Mouse (Mus musculus) kidney, embryonic 14.5 days (tissue): Measurements from ENCODE around the gene Ssbp2. TPM values are rescaled to one million over a fixed set of nuclear protein-coding genes. Genes with fewer than 3 reads are reported as not detected.

Experiments used
- ATAC-seq: fragments of 200-750 bp; cut with Nextera tagmentation; 2 replicates; pipeline ENCODE4 v1.8.0; 2017; ENCODE audit warnings: moderate number of reproducible peaks, mild to moderate bottlenecking, moderate TSS enrichment, moderate library complexity; ENCODE audit not compliant: low FRiP score, low TSS enrichment
- H3K27ac ChIP-seq: fragments of 300-500 bp; sonication (generic); 2 replicates; pipeline ENCODE4 v1.5.1; 2014; ENCODE audit warnings: low read depth, mild to moderate bottlenecking, low read length, moderate library complexity, mixed read lengths
- H3K27me3 ChIP-seq: fragments of 300-500 bp; sonication (generic); 2 replicates; pipeline ENCODE4 v1.6.1; 2014; ENCODE audit warnings: mild to moderate bottlenecking, low read length; ENCODE audit not compliant: control insufficient read depth, insufficient read depth
- H3K36me3 ChIP-seq: fragments of 300-500 bp; sonication (generic); 2 replicates; pipeline ENCODE4 v1.6.1; 2014; ENCODE audit warnings: low read length, mixed read lengths; ENCODE audit not compliant: control insufficient read depth, insufficient read depth
- H3K4me1 ChIP-seq: fragments of 300-500 bp; sonication (generic); 2 replicates; pipeline ENCODE4 v1.6.1; 2014; ENCODE audit warnings: low read length, mixed read lengths; ENCODE audit not compliant: control insufficient read depth, insufficient read depth
- H3K4me2 ChIP-seq: fragments of 300-500 bp; sonication (generic); replicated peaks from 2 replicates; pipeline ENCODE4 v1.6.1; 2014; ENCODE audit warnings: low read depth, mild to moderate bottlenecking, low read length
- H3K4me3 ChIP-seq: fragments of 300-500 bp; sonication (generic); 2 replicates; pipeline ENCODE4 v1.5.1; 2014; ENCODE audit warnings: mild to moderate bottlenecking, low read length
- H3K9ac ChIP-seq: fragments of 300-500 bp; sonication (generic); 2 replicates; pipeline ENCODE4 v1.6.1; 2014; ENCODE audit warnings: low read depth, mild to moderate bottlenecking, low read length, moderate library complexity
- H3K9me3 ChIP-seq: fragments of 300-500 bp; sonication (generic); 2 replicates; pipeline ENCODE4 v1.6.1; 2016; ENCODE audit warnings: low read length; ENCODE audit not compliant: control insufficient read depth
- WGBS: fragments of 180-500 bp; shearing (Covaris S2); extraction: QIAGEN DNeasy Blood & Tissue Kit; methylation state at CpG from one replicate; pipeline ENCODE4 v1.1.7; 2014; 5-methylcytosine and 5-hydroxymethylcytosine counted together
- polyA plus RNA-seq: library from polyadenylated mRNA; unstranded; fragments of >200 nt; fragmentation: Nextera tagmentation; extraction: Ambion mirVana; gene quantifications from 2 replicates; pipeline ENCODE4 v1.2.1, GENCODE M21; 2014

Ssbp2 gene
- polyA plus RNA-seq: 132 and 140 TPM in 2 replicates

- H3K4me3 ChIP-seq: peak within 1 kb of the TSS; percentile 93
- ATAC-seq: peak; percentile 67
- H3K4me2 ChIP-seq: peak within 1 kb of the TSS; percentile 79
- H3K27me3 ChIP-seq: no peaks in the 10 kb centered on the region
- H3K9ac ChIP-seq: peak within 1 kb of the TSS; percentile 96
- WGBS: 8% methylated on average over 28 of the region's 29 CpGs
- no peaks in the 10 kb centered on the region for H3K9me3 ChIP-seq
- H3K27ac ChIP-seq: peak within 1 kb of the TSS; percentile 94
- H3K4me1 ChIP-seq: peaks cover 9% of the 10 kb centered on the region; the same call in 1 of the 2 replicates
- H3K36me3 ChIP-seq: no peaks in the 10 kb centered on the region
These were observed at the start of gene Ssbp2 for GRCm38 (mm10) chr13:91459896-91460620. Ssbp2 (plus strand) TSS chr13:91460283.

GRCm38 (mm10) chr13:91413752-91414503 lies 46.2 kb upstream of the Ssbp2 start:
- H3K36me3 ChIP-seq: no peaks in the 10 kb centered on the region
- no peaks in the 10 kb centered on the region for H3K4me1 ChIP-seq
- no peaks in the 10 kb centered on the region for H3K9me3 ChIP-seq
- H3K4me3 ChIP-seq: no peak overlapping the region
- no peak overlapping the region for H3K27ac ChIP-seq
- ATAC-seq: no peak
- no peak overlapping the region for H3K9ac ChIP-seq
- 91% methylated on average over 5 of the region's 5 CpGs for WGBS
- H3K27me3 ChIP-seq: no peaks in the 10 kb centered on the region
- H3K4me2 ChIP-seq: no peak overlapping the region

GRCm38 (mm10) chr13:91415896-91416295 lies 44.2 kb upstream of the Ssbp2 start:
- H3K4me1 ChIP-seq: no peaks in the 10 kb centered on the region
- H3K9ac ChIP-seq: no peak overlapping the region
- no peak overlapping the region for H3K27ac ChIP-seq
- no peak overlapping the region for H3K4me3 ChIP-seq
- no peaks in the 10 kb centered on the region for H3K36me3 ChIP-seq
- no peaks in the 10 kb centered on the region for H3K9me3 ChIP-seq
- WGBS: 80% methylated on average over 4 of the region's 4 CpGs
- H3K27me3 ChIP-seq: no peaks in the 10 kb centered on the region
- no peak overlapping the region for H3K4me2 ChIP-seq
- no peak for ATAC-seq

GRCm38 (mm10) chr13:91416698-91417097 lies 43.4 kb upstream of the Ssbp2 start:
- Histone ChIP-seq H3K4me1 (peaks cover 5% of the 10 kb centered on the region; the same call in 1 of the 2 replicates), H3K4me3 (no peak overlapping the region), H3K4me2 (no peak overlapping the region), H3K27me3 (no peaks in the 10 kb centered on the region), H3K9me3 (no peaks in the 10 kb centered on the region), H3K36me3 (no peaks in the 10 kb centered on the region), H3K9ac (no peak overlapping the region), H3K27ac (no peak overlapping the region)
- ATAC-seq: no peak
- 85% methylated on average over 2 of the region's 2 CpGs for WGBS

- no peak overlapping the region for H3K27ac ChIP-seq
These were observed 38.6 kb upstream of the Ssbp2 start for GRCm38 (mm10) chr13:91421387-91421949.

GRCm38 (mm10) chr13:91430867-91431266 lies 29.2 kb upstream of the Ssbp2 start:
- ATAC-seq: no peak
- no peaks in the 10 kb centered on the region for H3K4me1 ChIP-seq
- 64% methylated on average over 5 of the region's 5 CpGs for WGBS
- no peaks in the 10 kb centered on the region for H3K9me3 ChIP-seq
- H3K4me3 ChIP-seq: no peak overlapping the region
- H3K9ac ChIP-seq: no peak overlapping the region
- no peaks in the 10 kb centered on the region for H3K36me3 ChIP-seq
- no peak overlapping the region for H3K27ac ChIP-seq
- H3K4me2 ChIP-seq: no peak overlapping the region
- no peaks in the 10 kb centered on the region for H3K27me3 ChIP-seq

More at GRCm38 (mm10) chr13:91421387-91421949, 38.6 kb upstream of the Ssbp2 start:
- Histone ChIP-seq H3K4me1 (peaks cover 5% of the 10 kb centered on the region; the same call in 1 of the 2 replicates), H3K9me3 (no peaks in the 10 kb centered on the region), H3K27me3 (no peaks in the 10 kb centered on the region), H3K4me2 (peak overlapping the region; percentile 21), H3K36me3 (no peaks in the 10 kb centered on the region), H3K9ac (no peak overlapping the region), H3K4me3 (no peak overlapping the region)
- peak; percentile 52; the same call in 1 of the 2 replicates for ATAC-seq
- 16% methylated on average over 9 of the region's 9 CpGs for WGBS

- Histone ChIP-seq H3K27ac (no peak overlapping the region; the same call in 1 of the 2 replicates), H3K9ac (no peak overlapping the region), H3K4me3 (no peak overlapping the region), H3K36me3 (no peaks in the 10 kb centered on the region), H3K4me2 (no peak overlapping the region), H3K4me1 (no peaks in the 10 kb centered on the region), H3K27me3 (no peaks in the 10 kb centered on the region), H3K9me3 (no peaks in the 10 kb centered on the region)
- WGBS: 51% methylated on average over 12 of the region's 12 CpGs
- ATAC-seq: peak; percentile 32; the same call in 1 of the 2 replicates
These were observed 28.4 kb upstream of the Ssbp2 start for GRCm38 (mm10) chr13:91431392-91432355.

GRCm38 (mm10) chr13:91433021-91433420 lies 27.1 kb upstream of the Ssbp2 start:
- Histone ChIP-seq H3K36me3 (no peaks in the 10 kb centered on the region), H3K9me3 (no peaks in the 10 kb centered on the region), H3K9ac (no peak overlapping the region), H3K27ac (no peak overlapping the region), H3K4me2 (no peak overlapping the region), H3K4me3 (no peak overlapping the region), H3K27me3 (no peaks in the 10 kb centered on the region), H3K4me1 (no peaks in the 10 kb centered on the region)
- WGBS: 89% methylated on average over 11 of the region's 11 CpGs
- ATAC-seq: no peak
